Mouse (Mus musculus) kidney, adult 2 months (tissue): ENCODE data around the gene Sost.

ENCODE experiments used
- CTCF ChIP-seq: fragments of 200-500 bp; conservative IDR thresholded peaks from 2 replicates; pipeline ENCODE4 v1.5.1; 2011; ENCODE audit warnings: low read depth, mild to moderate bottlenecking, control low read depth, low read length, moderate library complexity, mixed read lengths; ENCODE audit not compliant: insufficient read depth, insufficient read length
- POLR2A ChIP-seq: fragments of 200-500 bp; IDR thresholded peaks from one replicate; pipeline ENCODE4 v1.6.1; 2011; ENCODE audit warnings: low read depth, low read length, control low read depth

DNA sequence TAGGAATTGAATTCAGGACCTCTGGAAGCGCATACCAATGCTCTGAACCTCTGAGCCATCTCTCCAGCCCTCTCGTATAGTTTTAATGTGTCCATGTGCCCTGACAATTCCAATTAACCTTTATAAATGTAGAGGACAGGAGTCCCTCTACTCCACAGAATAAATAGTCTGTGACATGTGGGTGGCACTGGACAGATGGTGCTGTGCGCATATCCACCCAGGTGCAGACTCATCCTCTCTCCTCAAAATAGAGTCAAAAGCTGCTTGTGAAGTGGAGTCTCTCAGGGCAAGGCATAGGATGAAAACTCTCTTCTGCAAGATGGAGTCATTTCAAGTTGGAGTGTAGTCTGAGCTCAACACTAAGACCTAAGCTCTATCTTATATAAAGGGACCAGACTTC lies 23.4 kb upstream of the Sost start:
- TF ChIP-seq CTCF (no peak), POLR2A (no peak)
